Mouse (Mus musculus): Measurements from ENCODE around the gene Ret.

GRCm38 (mm10) chr6:118126577-118126976 lies 70.9 kb downstream of the Ret start:
- TF ChIP-seq CTCF (conservative IDR thresholded peaks at IDR 0.05; ENCODE audit: insufficient read depth, insufficient read length, low read depth, low read length) = no peak
- no peak for TF ChIP-seq POLR2A (IDR thresholded peaks at IDR 0.05; ENCODE audit: low read depth, low read length)

Measured in kidney, adult 2 months (tissue).